Mouse (Mus musculus) forebrain, embryonic 13.5 days (tissue): ENCODE measurements at regions not wholly inside any gene's neighbourhood (a gene's known extent, or its start where the extent isn't known, plus 50 kb on each side); places are given as distances from the start of the nearest gene placed in this dataset.
A peak's percentile ranks its signal among the peaks of the same experiment; 100 is the strongest.

Experiments used
- ATAC-seq: fragments of 200-750 bp; cut with Nextera tagmentation; 2 replicates; pipeline ENCODE4 v1.8.0; 2017
- H3K27ac ChIP-seq: fragments of 300-500 bp; sonication (generic); 2 replicates; pipeline ENCODE4 v1.5.1; 2015; ENCODE audit warnings: inconsistent platforms, mild to moderate bottlenecking, moderate library complexity
- H3K27me3 ChIP-seq: fragments of 300-500 bp; sonication (generic); 2 replicates; pipeline ENCODE4 v1.6.1; 2015; ENCODE audit warnings: mild to moderate bottlenecking, inconsistent platforms
- H3K36me3 ChIP-seq: fragments of 300-500 bp; sonication (generic); 2 replicates; pipeline ENCODE4 v1.6.1; 2015; ENCODE audit warnings: mild to moderate bottlenecking, inconsistent platforms; ENCODE audit not compliant: poor library complexity, severe bottlenecking
- H3K4me1 ChIP-seq: fragments of 300-500 bp; sonication (generic); 2 replicates; pipeline ENCODE4 v1.6.1; 2015; ENCODE audit warnings: inconsistent platforms
- H3K4me2 ChIP-seq: fragments of 300-500 bp; sonication (generic); 2 replicates; pipeline ENCODE4 v1.6.1; 2015; ENCODE audit warnings: inconsistent platforms, mild to moderate bottlenecking, moderate library complexity
- H3K4me3 ChIP-seq: fragments of 300-500 bp; sonication (generic); 2 replicates; pipeline ENCODE4 v1.5.1; 2015; ENCODE audit warnings: mild to moderate bottlenecking, inconsistent platforms
- H3K9ac ChIP-seq: fragments of 300-500 bp; sonication (generic); 2 replicates; pipeline ENCODE4 v1.6.1; 2015; ENCODE audit warnings: mild to moderate bottlenecking, inconsistent platforms
- H3K9me3 ChIP-seq: fragments of 300-500 bp; sonication (generic); replicated peaks from 2 replicates; pipeline ENCODE4 v1.6.1; 2016; ENCODE audit warnings: inconsistent platforms
- WGBS: fragments of 180-500 bp; shearing (Covaris S2); methylation state at CpG from one replicate; pipeline ENCODE4 v1.1.7; 2015; 5-methylcytosine and 5-hydroxymethylcytosine counted together

DNA sequence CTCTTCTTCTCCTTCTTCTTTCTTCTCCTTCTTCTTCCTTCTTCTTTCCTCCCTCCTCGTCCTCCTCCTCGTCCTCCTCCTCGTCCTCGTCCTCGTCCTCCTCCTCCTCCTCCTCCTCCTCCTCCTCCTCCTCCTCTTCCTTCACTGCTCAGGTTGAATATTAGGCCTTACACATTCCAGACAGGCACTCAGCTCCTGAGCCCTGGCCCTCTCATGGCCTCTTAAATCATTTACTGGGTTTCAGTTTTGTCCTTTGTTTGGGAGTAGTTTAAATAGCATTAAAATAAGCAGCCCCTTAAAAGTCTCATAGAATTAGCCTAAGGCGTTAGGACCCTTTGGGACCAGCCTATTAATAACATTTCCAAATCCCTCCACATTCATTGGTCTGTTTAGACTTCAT lies 57.3 kb upstream of the Armc2 start:
- Histone ChIP-seq H3K4me1 (peaks cover 22% of the 10 kb centered on the region), H3K27me3 (0 out of 2 replicates have a peak, but pooled peaks cover 4% of the 10 kb centered on the region), H3K4me3 (no peak overlapping the region), H3K36me3 (no peaks in the 10 kb centered on the region), H3K4me2 (no peak overlapping the region), H3K27ac (no peak overlapping the region), H3K9ac (no peak overlapping the region), H3K9me3 (no peaks in the 10 kb centered on the region)
- no peak for ATAC-seq
- 84% methylated on average over 6 of the region's 6 CpGs for WGBS

DNA sequence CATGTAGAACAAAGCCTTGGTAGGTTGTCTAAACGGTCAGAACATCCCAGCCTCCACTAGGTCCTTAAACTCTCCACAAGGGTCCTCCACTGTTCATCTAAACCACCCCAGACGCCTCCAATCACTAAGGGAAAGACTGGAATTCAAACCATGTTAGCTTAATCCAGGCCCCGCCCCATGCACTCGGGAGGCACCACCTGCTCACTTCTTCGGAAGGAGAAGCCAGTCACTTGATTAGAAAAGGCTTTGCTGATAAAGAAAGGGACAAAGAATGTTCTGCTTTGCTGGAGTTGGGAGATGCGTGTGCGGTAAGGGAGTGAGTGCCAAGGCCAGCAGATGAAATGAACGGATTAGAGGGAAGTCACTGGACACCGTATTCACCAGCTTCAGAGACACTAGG lies 54.5 kb upstream of the Armc2 start:
- no peak overlapping the region for H3K27ac ChIP-seq
- H3K4me3 ChIP-seq: no peak overlapping the region
- H3K4me1 ChIP-seq: peaks cover 26% of the 10 kb centered on the region
- H3K36me3 ChIP-seq: no peaks in the 10 kb centered on the region
- H3K4me2 ChIP-seq: no peak overlapping the region; the same call in 1 of the 2 replicates
- H3K27me3 ChIP-seq: 0 out of 2 replicates have a peak, but pooled peaks cover 4% of the 10 kb centered on the region
- no peak for ATAC-seq
- no peak overlapping the region for H3K9ac ChIP-seq
- no peaks in the 10 kb centered on the region for H3K9me3 ChIP-seq
- WGBS: 15% methylated on average over 9 of the region's 9 CpGs

DNA sequence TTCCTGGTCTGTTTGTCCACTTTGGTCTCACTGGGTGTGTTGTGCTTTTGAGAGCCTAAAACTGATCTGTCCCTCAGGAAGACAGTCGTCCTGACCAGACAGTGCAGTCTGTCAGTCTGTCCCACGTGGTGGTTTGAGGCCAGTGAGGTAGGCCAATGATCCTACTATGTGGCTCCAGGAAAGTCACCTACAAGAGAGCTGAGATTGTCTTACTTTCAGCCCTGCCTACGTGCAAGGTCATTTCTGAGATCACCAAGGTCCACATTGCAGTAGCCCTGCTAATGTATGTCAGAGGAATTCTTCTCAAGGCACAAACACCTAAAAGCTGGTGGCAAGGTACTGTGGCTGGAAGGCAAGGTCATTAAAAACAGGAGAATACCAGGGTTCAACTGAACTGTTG lies 53.9 kb upstream of the Armc2 start:
- H3K4me2 ChIP-seq: no peak overlapping the region
- 40% methylated on average over 3 of the region's 3 CpGs for WGBS
- peaks cover 26% of the 10 kb centered on the region for H3K4me1 ChIP-seq
- 0 out of 2 replicates have a peak, but pooled peaks cover 4% of the 10 kb centered on the region for H3K27me3 ChIP-seq
- ATAC-seq: no peak
- no peak overlapping the region for H3K9ac ChIP-seq
- no peaks in the 10 kb centered on the region for H3K9me3 ChIP-seq
- no peak overlapping the region for H3K27ac ChIP-seq
- no peak overlapping the region for H3K4me3 ChIP-seq
- H3K36me3 ChIP-seq: no peaks in the 10 kb centered on the region

DNA sequence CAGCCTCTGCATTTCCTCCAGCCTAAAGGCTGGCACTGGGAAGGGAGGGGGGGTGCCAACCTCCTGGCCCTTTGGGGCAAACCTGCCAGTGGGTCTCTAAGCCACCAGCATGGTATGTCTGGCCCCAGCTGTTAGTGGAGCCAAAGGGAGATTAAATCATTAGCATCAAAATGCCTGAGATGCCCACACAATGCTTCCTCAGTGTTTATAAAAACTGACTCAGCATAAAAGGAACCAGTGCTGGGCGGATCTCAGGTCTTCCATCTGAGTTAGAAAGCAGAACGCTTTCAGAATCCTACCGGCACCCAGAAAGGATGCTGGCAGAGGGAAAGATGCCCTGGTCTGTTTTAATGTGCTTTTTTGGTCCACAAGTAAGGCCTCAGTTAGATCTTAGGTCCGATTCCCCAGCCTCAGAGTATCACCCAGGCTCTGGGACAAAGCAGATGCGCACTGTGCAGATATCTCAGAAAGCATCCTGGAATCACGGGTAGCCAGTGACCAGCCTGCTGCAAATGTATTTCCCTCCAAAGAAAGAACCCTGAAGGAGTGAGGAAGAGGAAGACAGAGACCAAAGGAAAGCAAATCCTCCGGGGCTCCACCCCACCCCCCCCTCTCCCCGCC lies 53.3 kb upstream of the Armc2 start:
- H3K9me3 ChIP-seq: no peaks in the 10 kb centered on the region
- H3K4me3 ChIP-seq: no peak overlapping the region
- 15% methylated on average over 8 of the region's 8 CpGs for WGBS
- H3K27me3 ChIP-seq: 0 out of 2 replicates have a peak, but pooled peaks cover 4% of the 10 kb centered on the region
- peak; percentile 78 for ATAC-seq
- H3K4me1 ChIP-seq: peaks cover 26% of the 10 kb centered on the region
- no peak overlapping the region for H3K9ac ChIP-seq
- no peak overlapping the region; the same call in 1 of the 2 replicates for H3K27ac ChIP-seq
- peak overlapping the region; percentile 30 for H3K4me2 ChIP-seq
- H3K36me3 ChIP-seq: no peaks in the 10 kb centered on the region

DNA sequence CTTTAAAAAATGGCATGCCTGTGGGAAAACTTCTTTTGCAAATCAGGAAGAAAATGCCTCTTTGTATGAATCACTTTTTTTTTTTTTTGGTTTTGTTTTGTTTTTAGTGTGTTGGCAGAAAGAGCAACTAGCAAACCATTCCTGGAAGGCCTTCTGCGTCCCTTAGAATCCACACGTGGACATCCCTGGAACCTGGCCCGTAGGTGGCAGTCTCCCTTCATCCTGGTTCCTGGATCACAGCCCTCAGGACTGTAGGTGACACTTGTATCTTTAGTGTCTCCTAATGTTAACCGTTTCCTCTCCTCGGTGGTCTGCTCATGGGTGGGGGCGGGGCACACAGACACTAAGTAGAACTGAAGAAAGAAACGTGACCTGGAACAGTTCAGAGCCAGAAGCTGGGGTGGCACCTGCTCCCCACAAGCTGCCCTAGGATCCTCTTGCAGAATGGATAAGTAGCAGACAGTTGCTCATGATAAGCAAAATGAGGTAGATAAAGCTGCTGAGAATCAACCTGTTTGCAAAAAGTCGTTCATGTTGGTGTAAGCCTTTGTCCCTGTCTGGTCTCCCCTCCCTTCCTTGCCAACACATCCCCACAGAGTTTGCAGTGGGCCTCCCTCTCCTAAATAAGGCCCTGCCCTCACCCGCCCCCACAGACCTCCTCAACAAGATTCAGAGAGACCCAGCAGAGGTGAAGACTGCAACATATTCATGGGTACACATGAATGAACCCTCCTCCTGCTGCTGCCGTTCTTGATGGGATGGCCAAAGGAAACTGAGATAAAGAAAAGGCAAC lies 52.6 kb upstream of the Armc2 start:
- Histone ChIP-seq H3K9ac (no peak overlapping the region), H3K4me2 (peak overlapping the region; percentile 30; the same call in 1 of the 2 replicates), H3K27ac (no peak overlapping the region), H3K36me3 (no peaks in the 10 kb centered on the region), H3K4me1 (peaks cover 26% of the 10 kb centered on the region), H3K4me3 (no peak overlapping the region), H3K9me3 (no peaks in the 10 kb centered on the region), H3K27me3 (0 out of 2 replicates have a peak, but pooled peaks cover 4% of the 10 kb centered on the region)
- peak; percentile 33; the same call in 1 of the 2 replicates for ATAC-seq
- WGBS: 16% methylated on average over 10 of the region's 10 CpGs

DNA sequence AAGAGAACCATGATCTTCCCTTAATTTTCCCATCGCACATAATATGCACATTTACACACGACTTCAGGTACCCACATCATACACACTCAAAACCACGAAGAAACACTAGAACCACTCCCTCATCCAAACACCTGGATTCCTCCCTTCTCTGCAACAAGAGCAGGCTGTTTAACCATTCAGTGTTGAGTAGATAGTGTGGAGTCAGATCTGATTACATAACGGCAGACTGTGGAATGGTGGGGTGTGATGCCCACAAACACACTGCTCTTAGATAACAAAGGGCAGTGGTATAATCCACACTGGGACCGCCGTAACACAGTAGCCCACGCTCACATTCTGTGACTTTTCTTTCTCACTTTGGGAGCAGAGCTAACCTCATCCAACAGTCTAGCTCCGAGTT lies 51.5 kb upstream of the Armc2 start:
- WGBS: 91% methylated on average over 8 of the region's 8 CpGs
- ATAC-seq: no peak
- no peaks in the 10 kb centered on the region for H3K9me3 ChIP-seq

DNA sequence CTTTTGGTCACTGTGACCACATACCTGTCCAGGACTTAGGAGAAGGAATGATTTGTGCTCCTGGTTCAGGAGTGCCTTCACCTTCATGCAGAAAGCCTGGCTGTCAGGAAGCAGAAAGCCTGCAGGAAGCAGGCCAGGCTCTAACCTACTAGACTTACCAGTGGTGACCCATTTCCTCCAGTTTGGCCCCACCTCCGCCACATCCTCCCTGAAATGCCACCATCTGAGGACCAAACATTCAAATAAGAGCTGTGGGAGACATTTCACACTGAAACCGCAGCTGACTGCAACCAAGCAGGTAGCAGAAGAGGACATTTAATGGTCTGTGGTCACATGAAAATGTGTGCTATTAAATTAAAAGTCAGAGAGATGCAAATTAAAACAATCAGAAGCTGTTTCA lies 50.3 kb upstream of the Armc2 start:
- H3K27me3 ChIP-seq: 0 out of 2 replicates have a peak, but pooled peaks cover 4% of the 10 kb centered on the region
- no peaks in the 10 kb centered on the region for H3K36me3 ChIP-seq
- no peak overlapping the region for H3K9ac ChIP-seq
- H3K27ac ChIP-seq: no peak overlapping the region
- H3K4me2 ChIP-seq: no peak overlapping the region
- H3K4me3 ChIP-seq: no peak overlapping the region
- peaks cover 26% of the 10 kb centered on the region for H3K4me1 ChIP-seq
- no peaks in the 10 kb centered on the region for H3K9me3 ChIP-seq
- WGBS: 88% methylated on average over 2 of the region's 2 CpGs
- no peak for ATAC-seq

More for the DNA sequence above, 51.5 kb upstream of the Armc2 start:
- Histone ChIP-seq H3K36me3 (no peaks in the 10 kb centered on the region), H3K4me1 (peaks cover 26% of the 10 kb centered on the region), H3K9ac (no peak overlapping the region), H3K4me2 (no peak overlapping the region), H3K4me3 (no peak overlapping the region), H3K27ac (no peak overlapping the region), H3K27me3 (0 out of 2 replicates have a peak, but pooled peaks cover 4% of the 10 kb centered on the region)
